Mouse (Mus musculus) heart, postnatal 0 days (tissue): ENCODE measurements at regions not wholly inside any gene's neighbourhood (a gene's known extent, or its start where the extent isn't known, plus 50 kb on each side); places are given as distances from the start of the nearest gene placed in this dataset.
A peak's percentile ranks its signal among the peaks of the same experiment; 100 is the strongest.
"Not testable (repeated sequence)": the region's sequence is repeated elsewhere in the genome, so short reads cannot be mapped to it uniquely, and the experiment has no call there.

Experiments
- ATAC-seq: fragments of 200-750 bp; cut with Nextera tagmentation; 2 replicates; pipeline ENCODE4 v1.8.0; 2017; ENCODE audit warnings: low read depth, moderate number of reproducible peaks, moderate library complexity; ENCODE audit not compliant: insufficient read depth
- DNase-seq: peaks from one replicate; pipeline ENCODE4 v3.0.0-alpha.2; 2016; ENCODE audit warnings: low spot score
- H3K27ac ChIP-seq: fragments of 300-500 bp; sonication (generic); 2 replicates; pipeline ENCODE4 v1.5.1; 2014; ENCODE audit warnings: low read depth, mild to moderate bottlenecking
- H3K27me3 ChIP-seq: fragments of 300-500 bp; sonication (generic); 2 replicates; pipeline ENCODE4 v1.6.1; 2014; ENCODE audit warnings: low read length, mixed read lengths; ENCODE audit not compliant: control insufficient read depth, insufficient read depth
- H3K36me3 ChIP-seq: fragments of 300-500 bp; sonication (generic); replicated peaks from 2 replicates; pipeline ENCODE4 v1.6.1; 2014; ENCODE audit warnings: low read length, mixed read lengths; ENCODE audit not compliant: control insufficient read depth, insufficient read depth
- H3K4me1 ChIP-seq: fragments of 300-500 bp; sonication (generic); 2 replicates; pipeline ENCODE4 v1.6.1; 2014; ENCODE audit warnings: antibody characterized with exemption; ENCODE audit not compliant: control insufficient read depth, insufficient read depth
- H3K4me2 ChIP-seq: fragments of 300-500 bp; sonication (generic); 2 replicates; pipeline ENCODE4 v1.6.1; 2014; ENCODE audit warnings: low read depth, mild to moderate bottlenecking, low read length, moderate library complexity
- H3K4me3 ChIP-seq: fragments of 300-500 bp; sonication (generic); 2 replicates; pipeline ENCODE4 v1.5.1; 2014; ENCODE audit warnings: low read depth, low read length
- H3K9ac ChIP-seq: fragments of 300-500 bp; sonication (generic); replicated peaks from 2 replicates; pipeline ENCODE4 v1.6.1; 2014; ENCODE audit warnings: low read depth, low read length, mixed read lengths
- H3K9me3 ChIP-seq: fragments of 300-500 bp; sonication (generic); replicated peaks from 2 replicates; pipeline ENCODE4 v1.6.1; 2016; ENCODE audit warnings: low read length; ENCODE audit not compliant: control insufficient read depth
- CTCF ChIP-seq: IDR thresholded peaks from 2 replicates; pipeline ENCODE4 v1.5.1; 2016; ENCODE audit warnings: antibody characterized with exemption, control low read depth, low read depth
- EP300 ChIP-seq: IDR thresholded peaks from 2 replicates; pipeline ENCODE4 v1.6.1; 2016; ENCODE audit warnings: antibody characterized with exemption, low read depth
- WGBS: fragments of 180-500 bp; shearing (Covaris S2); extraction: QIAGEN DNeasy Blood & Tissue Kit; methylation state at CpG from one replicate; pipeline ENCODE4 v1.1.7; 2014; 5-methylcytosine and 5-hydroxymethylcytosine counted together

- Histone ChIP-seq H3K9ac (no peak overlapping the region), H3K27me3 (no peaks in the 10 kb centered on the region), H3K4me3 (no peak overlapping the region), H3K4me2 (no peak overlapping the region), H3K4me1 (peaks cover 13% of the 10 kb centered on the region; the same call in 1 of the 2 replicates), H3K36me3 (no peaks in the 10 kb centered on the region), H3K9me3 (0 out of 2 replicates have a peak, but pooled peaks cover 3% of the 10 kb centered on the region), H3K27ac (no peak overlapping the region)
- 40% methylated on average over 8 of the region's 8 CpGs for WGBS
- no peak for TF ChIP-seq EP300
- TF ChIP-seq CTCF = no peak
- DNase-seq (no peak), ATAC-seq (no peak)
Observed at GRCm38 (mm10) chr1:88799789-88800188, 97.8 kb upstream of the Arl4c start.

- Histone ChIP-seq H3K4me3 (no peak overlapping the region), H3K9ac (no peak overlapping the region), H3K36me3 (no peaks in the 10 kb centered on the region), H3K27me3 (no peaks in the 10 kb centered on the region), H3K4me1 (peaks cover 13% of the 10 kb centered on the region; the same call in 1 of the 2 replicates), H3K4me2 (no peak overlapping the region), H3K9me3 (0 out of 2 replicates have a peak, but pooled peaks cover 3% of the 10 kb centered on the region), H3K27ac (no peak overlapping the region)
- no peak for ATAC-seq
- no peak for TF ChIP-seq EP300
- TF ChIP-seq CTCF = no peak
- no peak for DNase-seq
- WGBS = 33% methylated on average over 5 of the region's 5 CpGs
Observed at GRCm38 (mm10) chr1:88800411-88800810, 98.4 kb upstream of the Arl4c start.

GRCm38 (mm10) chr1:88801151-88801550 is 99.1 kb upstream of the Arl4c start:
- not testable (repeated sequence) for H3K9ac ChIP-seq, H3K27ac ChIP-seq, H3K4me2 ChIP-seq, H3K4me3 ChIP-seq, ATAC-seq, H3K9me3 ChIP-seq, H3K36me3 ChIP-seq, H3K27me3 ChIP-seq, DNase-seq
- H3K4me1 ChIP-seq = peaks cover 13% of the 10 kb centered on the region; the same call in 1 of the 2 replicates

GRCm38 (mm10) chr1:88806960-88807359 is 104.9 kb upstream of the Arl4c start:
- no peak overlapping the region for H3K4me2 ChIP-seq

GRCm38 (mm10) chr1:88807901-88808300 is 105.9 kb upstream of the Arl4c start:
- H3K27me3 ChIP-seq = no peaks in the 10 kb centered on the region
- no peak overlapping the region for H3K4me3 ChIP-seq
- H3K4me1 ChIP-seq = no peaks in the 10 kb centered on the region
- H3K36me3 ChIP-seq = no peaks in the 10 kb centered on the region
- H3K9ac ChIP-seq = no peak overlapping the region
- H3K27ac ChIP-seq = no peak overlapping the region
- ATAC-seq = no peak
- H3K4me2 ChIP-seq = no peak overlapping the region
- no peak for DNase-seq
- 85% methylated on average over 6 of the region's 6 CpGs for WGBS
- TF ChIP-seq CTCF (no peak), EP300 (no peak)
- 0 out of 2 replicates have a peak, but pooled peaks cover 3% of the 10 kb centered on the region for H3K9me3 ChIP-seq

More at GRCm38 (mm10) chr1:88806960-88807359, 104.9 kb upstream of the Arl4c start:
- 56% methylated on average over 6 of the region's 6 CpGs for WGBS
- no peak for TF ChIP-seq EP300
- peak; percentile 29 for TF ChIP-seq CTCF
- Histone ChIP-seq H3K9ac (no peak overlapping the region), H3K4me1 (no peaks in the 10 kb centered on the region), H3K27me3 (no peaks in the 10 kb centered on the region), H3K4me3 (no peak overlapping the region), H3K36me3 (no peaks in the 10 kb centered on the region), H3K9me3 (0 out of 2 replicates have a peak, but pooled peaks cover 3% of the 10 kb centered on the region), H3K27ac (no peak overlapping the region)
- ATAC-seq (no peak), DNase-seq (no peak)

- no peak for TF ChIP-seq EP300
- no peak for TF ChIP-seq CTCF
- no peak for DNase-seq
- H3K9ac ChIP-seq = no peak overlapping the region
- H3K36me3 ChIP-seq = no peaks in the 10 kb centered on the region
- H3K4me3 ChIP-seq = no peak overlapping the region
- H3K27me3 ChIP-seq = no peaks in the 10 kb centered on the region
- 65% methylated on average over 3 of the region's 3 CpGs for WGBS
- H3K27ac ChIP-seq = no peak overlapping the region
- no peaks in the 10 kb centered on the region for H3K9me3 ChIP-seq
- no peak for ATAC-seq
- H3K4me2 ChIP-seq = no peak overlapping the region
- H3K4me1 ChIP-seq = no peaks in the 10 kb centered on the region
Observed at GRCm38 (mm10) chr1:88808508-88808907, 106.5 kb upstream of the Arl4c start.
